ENCODE assay signal across 10 mouse cellular contexts in the genomic region with DNA sequence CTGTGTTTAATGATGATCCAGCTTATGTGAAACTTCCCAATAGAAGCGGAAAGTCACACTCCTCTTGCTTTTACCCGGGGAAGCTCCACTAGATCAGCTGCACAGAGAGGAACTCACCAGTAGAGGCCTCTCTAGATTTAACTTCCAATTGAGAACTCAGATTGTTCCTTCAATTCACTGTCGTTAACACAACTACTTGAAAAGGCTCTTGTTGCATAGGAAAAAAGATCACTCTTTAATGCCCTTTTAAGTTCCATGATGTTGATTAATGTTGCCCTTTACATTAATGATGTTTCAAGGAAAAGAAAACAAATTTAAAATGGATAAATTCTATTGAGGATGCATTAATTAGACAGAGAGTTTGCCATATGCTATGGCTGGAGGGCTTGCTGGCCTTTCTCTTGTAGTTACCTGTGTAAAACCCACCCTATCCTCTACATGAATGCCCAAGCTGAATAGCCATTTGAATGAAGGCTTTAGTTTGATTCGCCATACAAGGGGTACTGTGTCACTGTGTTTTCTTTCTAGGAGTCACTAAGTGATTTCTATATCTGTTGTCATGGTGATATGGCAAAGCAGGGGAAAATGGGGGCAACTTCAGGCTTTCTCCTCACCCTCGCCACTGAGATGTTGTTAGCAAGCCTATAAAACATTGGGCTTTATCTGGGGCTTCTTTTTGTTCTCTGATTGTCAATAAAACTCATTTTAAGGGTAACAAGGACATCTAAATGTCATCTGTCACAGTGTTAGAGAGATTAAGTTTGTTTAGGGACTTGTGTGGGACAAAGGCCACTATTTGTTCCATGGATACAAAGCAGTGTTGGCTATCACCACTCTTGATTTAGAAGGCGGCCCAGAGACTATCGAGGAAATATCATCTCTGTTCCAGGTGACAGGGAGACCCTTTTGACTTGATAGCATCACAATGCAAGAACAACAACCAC.
A peak's percentile ranks its signal among the peaks of the same experiment; 100 is the strongest.
DNase-seq lines count a peak whose midpoint lies in the region; ATAC-seq and TF ChIP-seq lines count a peak whose summit lies in the region.
"Had no signal": no experiment of that assay in that cellular context is flagged by ENCODE, and none has a peak within 500 bp of the region (broad histone marks: within the 10 kb centered on the region; RNA-seq: fewer than 3 reads in every experiment).

No protein-coding gene starts in this region.

- DNase-seq in heart, postnatal 4 days: peak; percentile 6
- no peak for DNase-seq in heart, adult 8-10 months (ENCODE audit: low spot score)
- DNase-seq in CH12.LX (ENCODE audit: extremely low read depth): peak; percentile 32
- DNase-seq in left cerebral cortex, postnatal 4 days: peak; percentile 35
- DNase-seq in gastrocnemius, postnatal 4 days (ENCODE audit: low spot score in 2 of 2): no peak
- no peak for DNase-seq in thymus, postnatal 14 days
- no peak for DNase-seq in thymus, postnatal 0 days (ENCODE audit: low spot score)

- peak; percentile 47; the same call in 1 of the 2 replicates for ATAC-seq in common myeloid progenitor, adult 5-6 weeks (replicated peaks; ENCODE audit: low read depth, poor library complexity, severe bottlenecking)
- ATAC-seq: Patski had no signal

- TF ChIP-seq POLR2A in CH12.LX (IDR thresholded peaks at IDR 0.05; ENCODE audit: low read depth, low read length): no peak

- H3K27ac ChIP-seq in CH12.LX (ENCODE audit: insufficient read depth, low read depth): no peak overlapping the region
- H3K27ac ChIP-seq: macrophage had no signal

- no peaks in the 10 kb centered on the region for H3K4me1 ChIP-seq in CH12.LX (ENCODE audit: control insufficient read depth in 1 of 2, insufficient read depth in 2 of 2)

- TF ChIP-seq RAD21 in CH12.LX (IDR thresholded peaks at IDR 0.05; ENCODE audit: low read depth, low read length): peak; percentile 80

- no peak overlapping the region for H3K4me3 ChIP-seq in CH12.LX (replicated peaks in 1 of 3; ENCODE audit: low read depth in 2 of 3, low read length in 2 of 3, poor library complexity in 1 of 3)

- H3K9me3 ChIP-seq in CH12.LX (replicated peaks; ENCODE audit: low read length): no peaks in the 10 kb centered on the region

- dilution Hi-C loops in CH12.LX (cut with MboI; ENCODE audit: extremely low pct_ligation_motif_present, extremely low pct_unique_long_range_greater_than_20kb, low sequenced_read_pairs): no loop called here

- no peaks in the 10 kb centered on the region for H3K27me3 ChIP-seq in CH12.LX (replicated peaks)

- H3K9ac ChIP-seq in CH12.LX (ENCODE audit: insufficient read depth, low read depth): no peak overlapping the region

- peak; percentile 26 to 82; a peak in 3 of 4 replicates for TF ChIP-seq CTCF in CH12.LX (conservative IDR thresholded peaks at IDR 0.05 in 1 of 2, IDR thresholded peaks at IDR 0.05 in 1 of 2; ENCODE audit: low read depth in 2 of 2, low read length in 2 of 2)

- no peak for TF ChIP-seq EP300 in CH12.LX (IDR thresholded peaks at IDR 0.05; ENCODE audit: low read length)

- in situ Hi-C loops in CH12.LX (cut with MboI; ENCODE audit: low pct_ligation_motif_present, low pct_unique_long_range_greater_than_20kb, low sequenced_read_pairs): no loop called here

- 0 out of 2 replicates have a peak overlapping the region, but pooled peaks have one; percentile 50 for H3K4me2 ChIP-seq in CH12.LX (ENCODE audit: insufficient read depth, low read depth, poor library complexity, severe bottlenecking)

- H3K36me3 ChIP-seq in CH12.LX (replicated peaks in 1 of 2; ENCODE audit: control insufficient read depth in 1 of 2, insufficient read depth in 1 of 2, low read length in 1 of 2): no peaks in the 10 kb centered on the region

- intact Hi-C loops in left cerebral cortex, postnatal 4 days (cut with DNase I): no loop called here

- H3K79me2 ChIP-seq in CH12.LX (replicated peaks; ENCODE audit: control insufficient read depth, extremely low read depth, insufficient read depth, poor library complexity, severe bottlenecking): no peaks in the 10 kb centered on the region

TF ChIP-seq in CH12.LX, 34 proteins besides CTCF, POLR2A, EP300 and RAD21:
- no peak for TF ChIP-seq CHD2 (IDR thresholded peaks at IDR 0.05; ENCODE audit: low read length)
- peak; percentile 59 for TF ChIP-seq ZC3H11A (IDR thresholded peaks at IDR 0.05; ENCODE audit: low read depth, low read length)
- TF ChIP-seq MEF2A (IDR thresholded peaks at IDR 0.05; ENCODE audit: borderline replicate concordance, low read depth, low read length): 0 out of 2 replicates have a peak, but pooled peaks have one; percentile 26
- TF ChIP-seq IRF4 (IDR thresholded peaks at IDR 0.05; ENCODE audit: low read depth, low read length): peak; percentile 28; the same call in 1 of the 2 replicates
- no peak for TF ChIP-seq MAX (IDR thresholded peaks at IDR 0.05; ENCODE audit: low read length)
- TF ChIP-seq MAFK (IDR thresholded peaks at IDR 0.05; ENCODE audit: insufficient replicate concordance, low read length): 0 out of 2 replicates have a peak, but pooled peaks have one; percentile 27
- 0 out of 2 replicates have a peak, but pooled peaks have one; percentile 14 for TF ChIP-seq JUND (conservative IDR thresholded peaks at IDR 0.05; ENCODE audit: low read depth, low read length)
- peak; percentile 33; the same call in 1 of the 2 replicates for TF ChIP-seq MXI1 (IDR thresholded peaks at IDR 0.05; ENCODE audit: low read depth, low read length)
- TF ChIP-seq MAZ (IDR thresholded peaks at IDR 0.05; ENCODE audit: low read depth, low read length): 0 out of 2 replicates have a peak, but pooled peaks have one; percentile 24
- peak; percentile 70 for TF ChIP-seq SMC3 (IDR thresholded peaks at IDR 0.05; ENCODE audit: low read depth, low read length)

Comparison
In these comparisons a context has a peak if more than half of its experiments do, and no peak if none do; other contexts are left out.
1. DNase-seq: peak in heart, postnatal 4 days (single experiment), CH12.LX (single experiment) and left cerebral cortex, postnatal 4 days (single experiment); none in heart, adult 8-10 months (single experiment), gastrocnemius, postnatal 4 days (0 of 2), thymus, postnatal 14 days (single experiment) and thymus, postnatal 0 days (single experiment).